Mouse (Mus musculus): ENCODE measurements around the gene 1700061G19Rik.

1700061G19Rik gene

GRCm38 (mm10) chr17:56925998-56926397 lies 50.7 kb downstream of the 1700061G19Rik start:
- DNase-seq (ENCODE audit: low spot score) = peak; percentile 29

- peak; percentile 28 for DNase-seq (ENCODE audit: low spot score)
Observed at GRCm38 (mm10) chr17:56929101-56929500, 53.8 kb downstream of the 1700061G19Rik start.

- peak; percentile 28 for DNase-seq (ENCODE audit: low spot score)
Observed at GRCm38 (mm10) chr17:56929530-56929929, 54.3 kb downstream of the 1700061G19Rik start.

- peak; percentile 36 for DNase-seq (ENCODE audit: low spot score)
Observed at GRCm38 (mm10) chr17:56930026-56930425, 54.7 kb downstream of the 1700061G19Rik start.

- peak; percentile 31 for DNase-seq (ENCODE audit: low spot score)
Observed at GRCm38 (mm10) chr17:56933395-56933794, 58.1 kb downstream of the 1700061G19Rik start.

GRCm38 (mm10) chr17:56934545-56935330 lies 59.5 kb downstream of the 1700061G19Rik start:
- DNase-seq (ENCODE audit: low spot score) = peak; percentile 74

GRCm38 (mm10) chr17:56935363-56936131 lies 60.3 kb downstream of the 1700061G19Rik start, which contains the start of gene Mllt1:
Gene Mllt1 (minus strand): TSS chr17:56935415.
- DNase-seq (ENCODE audit: low spot score) = peak; percentile 99

- DNase-seq (ENCODE audit: low spot score) = no peak
Observed at GRCm38 (mm10) chr17:56936731-56937130, 61.5 kb downstream of the 1700061G19Rik start.

Measured in testis, postnatal 10 days (tissue).